Mouse (Mus musculus) inflammation-experienced regulatory T-cells, adult 6 months (primary cell): Measurements from ENCODE around the gene Lgalsl. TPM values are rescaled to one million over a fixed set of nuclear protein-coding genes. Genes with fewer than 3 reads are reported as not detected.

Experiments
- ATAC-seq: one replicate; pipeline ENCODE4 v1.8.0; 2017
- polyA plus RNA-seq, 3 experiments: library from polyadenylated mRNA; unstranded; fragments of 100-300 nt; shearing (Covaris generic); gene quantifications; one replicate each; pipeline ENCODE4 v1.2.1; 2017

Lgalsl gene
- polyA plus RNA-seq, 3 experiments from 2014 or later, result 15.8 to 23.3 (median 15.8) TPM

GRCm38 (mm10) chr11:20823301-20823700 is 7.6 kb downstream of the Lgalsl start:
- ATAC-seq, result no peak

DNA sequence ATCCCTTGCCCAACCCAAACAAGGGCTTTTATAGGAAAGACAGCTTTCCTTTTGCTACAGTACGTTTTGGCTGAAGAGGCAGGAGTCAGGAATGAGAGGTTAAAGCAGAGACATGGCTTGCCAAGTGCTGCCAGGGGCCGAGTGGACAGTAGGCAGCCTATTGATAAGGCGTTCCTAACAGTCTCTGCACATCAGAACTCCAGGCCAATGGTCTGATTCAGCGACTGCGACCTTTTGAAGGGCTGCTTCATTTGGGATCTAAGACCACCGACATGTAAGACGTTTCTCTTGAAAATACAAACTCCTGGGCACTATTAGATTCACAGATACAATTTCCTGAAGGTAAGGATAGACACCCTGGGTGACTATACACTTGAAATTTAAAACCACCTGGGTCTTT is 9.5 kb downstream of the Lgalsl start:
- no peak for ATAC-seq

DNA sequence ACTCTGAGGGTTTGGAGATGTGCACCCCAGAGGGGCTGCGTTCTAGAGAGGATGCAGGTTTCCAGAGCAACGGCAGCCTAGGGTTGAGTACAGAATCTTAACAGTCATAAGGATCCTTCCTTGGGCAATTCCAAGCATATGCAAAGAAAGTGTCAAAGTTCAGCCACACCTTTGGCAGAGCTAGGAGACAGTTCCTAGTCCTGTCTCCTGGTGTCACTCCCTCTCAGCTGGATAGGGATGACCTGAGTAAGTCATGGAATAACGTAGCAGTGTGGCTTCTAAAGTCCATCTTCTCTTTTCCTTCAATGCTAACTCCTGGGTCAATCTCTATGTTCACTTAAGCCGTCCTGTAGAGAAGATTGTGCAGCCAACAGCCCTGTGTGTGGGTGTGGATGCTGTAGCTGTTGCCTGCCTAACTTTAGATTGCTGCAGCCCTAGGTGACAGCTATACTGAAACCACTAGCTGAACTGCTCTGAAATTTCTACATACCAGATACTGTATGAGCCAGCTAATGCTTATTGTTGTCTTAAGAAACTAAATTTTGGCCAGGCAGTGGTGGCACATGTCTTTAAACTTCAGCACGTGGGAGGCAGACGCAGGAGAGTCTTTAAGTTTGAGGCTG is 16.8 kb downstream of the Lgalsl start:
- no peak for ATAC-seq

DNA sequence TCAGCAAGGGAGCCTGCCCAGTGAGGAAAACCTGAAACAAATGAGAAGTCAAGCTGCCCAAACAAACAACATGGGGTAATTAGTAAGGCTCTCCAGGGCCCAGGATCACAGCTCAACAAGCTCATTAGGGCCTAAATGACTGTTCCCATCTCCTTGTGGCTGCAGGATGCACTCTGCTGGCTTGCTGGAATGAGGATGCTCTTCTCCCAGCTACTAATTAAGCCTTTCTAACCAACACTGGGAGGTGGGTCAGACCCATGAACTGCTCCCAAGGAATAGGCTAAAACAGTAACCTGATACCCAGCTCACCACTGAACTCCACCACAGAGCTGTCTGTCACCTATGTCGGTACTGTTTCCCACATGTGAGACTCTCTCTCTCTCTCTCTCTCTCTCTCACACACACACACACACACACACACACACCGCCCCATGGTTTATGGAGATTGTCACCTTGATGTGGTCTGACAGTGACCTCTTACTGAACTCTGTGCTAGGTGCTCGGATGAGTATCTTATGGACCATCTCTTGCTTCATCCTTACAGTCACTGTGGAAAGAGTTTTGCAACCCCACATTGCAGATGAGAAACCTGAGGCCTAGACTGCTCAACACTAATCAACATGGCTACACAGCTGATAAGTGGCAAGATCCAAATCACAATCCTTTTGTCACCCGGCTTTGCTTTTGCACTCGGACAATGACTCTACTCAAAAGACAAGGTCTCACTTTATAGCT is 18.5 kb downstream of the Lgalsl start:
- ATAC-seq, result no peak

- peak; percentile 82 for ATAC-seq
Measured at GRCm38 (mm10) chr11:20806659-20807058, 24.2 kb downstream of the Lgalsl start.

- no peak for ATAC-seq
Measured at GRCm38 (mm10) chr11:20805604-20806249, 25.1 kb downstream of the Lgalsl start.

- no peak for ATAC-seq
Measured at GRCm38 (mm10) chr11:20804416-20804815, 26.4 kb downstream of the Lgalsl start.

- ATAC-seq, result no peak
Measured at GRCm38 (mm10) chr11:20800277-20801092, 30.4 kb downstream of the Lgalsl start.

DNA sequence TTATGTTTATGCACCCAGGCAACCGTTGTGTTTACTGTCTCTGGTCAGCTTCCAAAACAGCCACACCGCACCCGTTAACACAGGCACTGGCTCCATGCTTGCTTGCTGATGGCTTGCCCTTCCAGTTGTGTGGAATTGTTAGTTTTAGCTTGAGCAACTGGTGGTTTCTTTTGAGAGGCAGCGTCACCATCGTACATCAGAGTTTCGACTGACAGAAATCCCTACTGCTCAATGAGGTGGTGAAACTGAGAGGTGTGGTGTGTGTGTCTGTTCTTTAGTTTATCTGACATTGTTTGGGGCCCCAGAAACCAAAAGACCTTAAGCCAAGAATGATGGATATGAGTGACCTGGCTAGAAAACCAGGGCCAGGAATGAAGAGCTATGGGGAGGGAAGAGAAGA is 33.0 kb downstream of the Lgalsl start:
- no peak for ATAC-seq

DNA sequence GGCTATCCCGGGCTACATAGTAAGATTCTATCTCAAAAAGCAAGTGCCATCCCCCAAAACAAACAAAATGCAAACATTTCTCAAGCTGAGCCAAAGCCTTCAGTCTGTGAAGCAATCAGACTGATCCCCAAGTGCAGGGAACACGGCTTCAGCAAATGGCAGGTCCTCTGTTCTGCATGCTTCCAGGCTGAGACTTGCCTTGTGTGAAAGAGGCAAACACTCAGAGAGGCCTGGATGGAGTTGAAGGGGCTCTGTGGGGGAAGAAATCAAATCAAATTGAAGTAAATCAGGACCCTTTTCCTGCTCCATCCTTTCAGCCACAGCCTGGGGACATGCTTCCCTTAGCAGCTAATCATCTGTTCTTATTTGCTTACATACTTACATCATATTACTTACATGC is 35.4 kb downstream of the Lgalsl start:
- ATAC-seq, result no peak

GRCm38 (mm10) chr11:20794913-20795254 is 36.0 kb downstream of the Lgalsl start:
- no peak for ATAC-seq

DNA sequence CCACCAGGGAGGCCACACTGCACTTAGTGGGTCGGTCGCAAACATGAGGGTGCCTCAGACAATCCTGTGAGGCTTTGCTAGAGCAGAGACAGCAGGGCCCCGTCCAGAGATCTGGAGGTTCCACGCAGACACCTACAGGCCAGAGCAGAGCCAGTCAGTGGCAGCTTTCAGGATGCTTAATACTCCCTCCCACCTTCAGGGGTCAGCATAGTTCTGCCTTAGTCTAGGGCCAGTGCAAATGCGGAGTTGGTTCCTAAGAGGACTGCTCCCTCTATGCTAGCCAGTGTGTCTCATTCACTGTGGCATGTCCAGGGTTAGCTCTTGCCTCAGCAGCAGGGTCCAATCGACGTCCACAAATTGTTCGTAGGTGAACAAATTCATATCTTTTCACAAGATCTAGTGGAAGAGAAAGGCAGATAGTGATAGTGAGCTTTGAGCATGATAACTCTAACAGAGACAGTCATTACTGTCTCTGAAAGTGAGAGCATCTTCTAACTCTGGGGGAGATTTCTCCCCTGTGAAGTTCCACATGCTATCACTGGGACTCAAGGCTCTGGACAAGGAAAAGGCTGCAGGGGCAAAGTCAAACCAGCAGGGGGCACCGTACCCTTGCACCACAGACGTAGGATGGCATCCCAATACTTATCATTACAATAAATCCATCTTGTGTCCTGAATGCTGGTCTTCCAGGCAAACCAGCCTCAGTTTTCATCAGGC is 36.5 kb downstream of the Lgalsl start:
- peak; percentile 90 for ATAC-seq

DNA sequence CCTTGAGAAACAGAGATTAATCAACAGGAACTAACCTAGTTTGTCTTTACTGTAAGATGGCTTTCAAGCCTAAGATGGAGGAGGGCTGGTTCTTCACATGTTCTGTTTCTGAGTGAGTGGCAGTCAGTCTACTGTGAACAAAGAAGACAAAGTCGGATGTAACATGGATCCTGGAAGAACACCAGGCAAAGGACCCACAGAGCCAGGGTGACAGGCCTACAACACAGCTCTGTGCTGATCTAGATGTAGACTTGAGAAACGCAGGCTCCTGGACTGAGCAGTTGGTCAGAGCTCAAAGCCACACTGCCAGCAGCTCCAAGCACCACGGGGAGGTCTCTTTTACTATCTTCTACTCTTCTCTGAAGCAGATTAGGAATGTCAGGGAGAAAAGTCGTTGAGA is 37.2 kb downstream of the Lgalsl start:
- ATAC-seq, result no peak

GRCm38 (mm10) chr11:20792667-20793066 is 38.2 kb downstream of the Lgalsl start:
- no peak for ATAC-seq

DNA sequence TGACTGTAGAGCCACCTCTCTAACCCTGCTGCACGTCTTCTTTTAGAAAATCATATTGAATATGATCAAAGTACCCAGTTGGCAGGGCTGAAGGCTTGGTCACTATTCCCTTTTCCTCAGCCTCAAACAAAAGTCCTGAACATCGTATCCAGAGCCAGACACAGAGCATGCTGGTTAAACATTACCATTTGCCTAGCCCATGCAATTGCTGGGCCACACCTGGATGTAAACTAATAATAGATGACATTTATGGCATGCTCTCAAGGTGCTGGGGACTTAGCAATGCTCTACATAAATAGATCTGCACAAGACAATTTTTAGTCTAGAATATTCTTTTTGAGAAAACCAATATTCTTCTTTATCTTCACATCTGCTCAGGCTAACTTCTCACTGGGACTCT is 39.5 kb downstream of the Lgalsl start:
- no peak for ATAC-seq

DNA sequence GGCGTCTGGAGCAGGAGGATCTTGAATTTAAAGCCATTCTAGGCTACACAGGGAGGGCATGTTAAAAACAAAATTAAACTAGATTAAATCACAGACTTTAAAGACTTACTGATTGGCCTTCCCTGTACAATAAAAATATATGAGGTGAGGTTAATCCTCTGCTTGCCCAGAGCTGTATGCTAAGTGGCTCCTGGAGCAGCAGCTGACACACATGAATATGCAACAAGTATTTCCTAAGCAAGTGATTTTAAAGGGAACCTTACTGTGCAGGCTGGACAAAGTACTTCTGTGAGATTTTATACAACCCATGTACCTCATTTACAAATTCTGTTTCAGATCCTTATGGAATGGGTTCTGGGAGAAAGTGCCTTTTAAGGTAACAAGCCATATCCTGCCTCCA is 41.8 kb downstream of the Lgalsl start:
- ATAC-seq, result no peak

- no peak for ATAC-seq
Measured at GRCm38 (mm10) chr11:20788070-20788469, 42.8 kb downstream of the Lgalsl start.

DNA sequence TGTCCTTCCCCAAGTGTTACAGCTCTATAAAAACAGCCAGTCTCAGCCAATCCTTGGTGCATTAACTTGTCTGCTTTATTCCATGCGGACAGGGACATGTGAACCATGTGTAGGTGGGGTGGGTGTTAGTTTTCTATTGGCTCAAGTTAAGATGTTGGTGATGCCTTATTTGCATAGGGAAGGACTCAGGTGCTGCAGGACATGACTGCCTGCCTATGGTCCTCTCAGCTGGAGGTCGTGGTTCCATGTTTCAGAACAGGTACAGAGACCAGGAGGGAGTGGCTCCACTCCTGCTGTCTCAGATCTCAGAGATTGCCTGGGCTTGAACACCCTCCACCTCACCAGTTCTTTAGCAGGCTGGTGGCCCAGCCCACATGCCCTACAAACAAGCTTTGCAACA is 44.7 kb downstream of the Lgalsl start:
- ATAC-seq, result no peak

DNA sequence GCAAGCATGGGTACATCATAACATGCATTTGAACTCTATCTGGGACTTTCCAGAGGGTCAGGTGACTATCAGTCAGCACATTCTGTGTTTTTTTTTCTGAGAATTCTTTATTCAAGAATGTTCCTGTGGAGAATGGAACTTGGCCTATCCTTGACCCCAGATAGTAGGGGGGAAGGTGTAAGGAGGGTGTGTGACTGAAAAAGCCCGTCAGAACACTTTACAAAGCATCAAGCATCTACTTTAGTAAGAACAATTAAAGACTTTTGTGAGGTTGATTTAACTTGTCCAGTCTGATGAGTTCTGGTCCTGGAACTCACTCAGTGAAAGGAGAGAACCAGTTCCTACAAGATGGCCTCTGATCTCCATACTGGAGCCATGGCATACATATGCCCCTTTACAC is 45.7 kb downstream of the Lgalsl start:
- no peak for ATAC-seq

GRCm38 (mm10) chr11:20784776-20785175 is 46.1 kb downstream of the Lgalsl start:
- no peak for ATAC-seq

DNA sequence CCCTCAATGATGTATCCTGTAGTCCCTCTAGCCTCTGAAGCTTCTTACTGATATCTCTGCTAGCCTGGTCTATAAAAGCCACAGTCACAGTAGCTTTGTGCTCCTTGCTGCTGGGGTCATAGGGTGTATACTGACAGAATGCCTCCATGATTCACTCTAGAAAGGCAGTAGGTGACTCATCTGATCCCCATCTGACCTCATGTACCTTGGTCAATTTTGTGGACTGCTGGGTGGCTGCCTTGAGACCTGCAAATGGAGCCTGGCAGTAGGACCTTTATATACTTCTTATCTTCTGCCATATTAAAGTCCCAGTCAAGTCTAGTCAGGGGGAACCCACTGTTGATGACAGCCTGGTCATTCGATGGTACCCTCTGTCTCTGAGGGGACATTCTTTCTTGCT is 47.4 kb downstream of the Lgalsl start:
- ATAC-seq, result no peak

GRCm38 (mm10) chr11:20782620-20783019 is 48.2 kb downstream of the Lgalsl start:
- ATAC-seq, result no peak

- no peak for ATAC-seq
Measured at GRCm38 (mm10) chr11:20780312-20780711, 50.5 kb downstream of the Lgalsl start.
